ENCODE assay signal across 8 mouse cellular contexts in genomic region chr19:57610058-57610475, GRCm38 (mm10). TPM values are rescaled to one million over a fixed set of nuclear protein-coding genes. Genes with fewer than 3 reads are reported as not detected.
DNase-seq lines count a peak whose midpoint lies in the region; ATAC-seq and TF ChIP-seq lines count a peak whose summit lies in the region.

No protein-coding gene starts in this region.

- POLR2A ChIA-PET in Patski (lab: Charles Lee) = interaction anchor here (0.7 to 1.6 kb wide), 4 partner anchors 12 to 556 kb away, joined by 4 to 10 read pairs (median 6); no protein-coding TSS in a partner anchor

- no peak for DNase-seq in kidney, postnatal 36 days
- no peak for DNase-seq in Patski (ENCODE audit: low read depth, low spot score)
- DNase-seq in forebrain, embryonic 10.5 days (ENCODE audit: extremely low spot score, low spot score) = peak; percentile 71
- DNase-seq in B cell, adult 2 months = no peak
- no peak for DNase-seq in kidney, adult 18-20 months

- under 1% methylated on average over 21 of the region's 21 CpGs for WGBS in kidney, embryonic 15.5 days
- under 1% methylated on average over 21 of the region's 21 CpGs for WGBS in forebrain, embryonic 10.5 days
- under 1% methylated on average over 21 of the region's 21 CpGs for WGBS in limb, embryonic 12.5 days
- WGBS in midbrain, embryonic 16.5 days = under 1% methylated on average over 21 of the region's 21 CpGs

- H3K9me3 ChIP-seq in kidney, embryonic 15.5 days (replicated peaks) = no peaks in the 10 kb centered on the region
- H3K9me3 ChIP-seq in forebrain, embryonic 10.5 days = 0 out of 2 replicates have a peak, but pooled peaks cover 2% of the 10 kb centered on the region
- peaks cover 3% of the 10 kb centered on the region; the same call in 1 of the 2 replicates for H3K9me3 ChIP-seq in limb, embryonic 12.5 days
- no peaks in the 10 kb centered on the region for H3K9me3 ChIP-seq in midbrain, embryonic 16.5 days (replicated peaks; ENCODE audit: control insufficient read depth, low read length, poor library complexity, severe bottlenecking)

- H3K27me3 ChIP-seq in kidney, embryonic 15.5 days = no peaks in the 10 kb centered on the region
- no peaks in the 10 kb centered on the region for H3K27me3 ChIP-seq in Patski
- 0 out of 2 replicates have a peak, but pooled peaks cover 5% of the 10 kb centered on the region for H3K27me3 ChIP-seq in forebrain, embryonic 10.5 days (ENCODE audit: poor library complexity, severe bottlenecking)
- H3K27me3 ChIP-seq in limb, embryonic 12.5 days = no peaks in the 10 kb centered on the region
- H3K27me3 ChIP-seq in midbrain, embryonic 16.5 days (ENCODE audit: control insufficient read depth, insufficient read depth, low read depth, low read length) = no peaks in the 10 kb centered on the region

- peak overlapping the region; percentile 98 for H3K4me3 ChIP-seq in kidney, embryonic 15.5 days (replicated peaks)
- H3K4me3 ChIP-seq in forebrain, embryonic 10.5 days = peak overlapping the region; percentile 97
- H3K4me3 ChIP-seq in limb, embryonic 12.5 days (replicated peaks) = peak overlapping the region; percentile 95
- H3K4me3 ChIP-seq in midbrain, embryonic 16.5 days (ENCODE audit: low read depth, low read length) = peak overlapping the region; percentile 78

- peak overlapping the region; percentile 95 for H3K9ac ChIP-seq in kidney, embryonic 15.5 days
- peak overlapping the region; percentile 95 for H3K9ac ChIP-seq in limb, embryonic 12.5 days (replicated peaks)
- H3K9ac ChIP-seq in midbrain, embryonic 16.5 days (ENCODE audit: low read depth, low read length) = peak overlapping the region; percentile 80

- peak overlapping the region; percentile 99 for H3K27ac ChIP-seq in kidney, embryonic 15.5 days
- H3K27ac ChIP-seq in forebrain, embryonic 10.5 days = peak overlapping the region; percentile 99
- peak overlapping the region; percentile 98 for H3K27ac ChIP-seq in limb, embryonic 12.5 days
- H3K27ac ChIP-seq in midbrain, embryonic 16.5 days (ENCODE audit: low read length) = peak overlapping the region; percentile 98

- H3K4me2 ChIP-seq in kidney, embryonic 15.5 days = peak overlapping the region; percentile 96
- peak overlapping the region; percentile 98 for H3K4me2 ChIP-seq in limb, embryonic 12.5 days
- peak overlapping the region; percentile 74 for H3K4me2 ChIP-seq in midbrain, embryonic 16.5 days (ENCODE audit: low read length)

- in situ Hi-C loops in Patski (cut with MboI; ENCODE audit: low pct_unique_long_range_greater_than_20kb) = no loop called here

- CTCF ChIA-PET in Patski (lab: Charles Lee) = interaction anchor here (0.8 to 1.1 kb wide), 3 partner anchors 10 to 235 kb away, joined by 3 read pairs; no protein-coding TSS in a partner anchor

- peak; percentile 4; the same call in 1 of the 2 replicates for ATAC-seq in kidney, embryonic 15.5 days (replicated peaks; ENCODE audit: low FRiP score)
- peak; percentile 27 for ATAC-seq in Patski
- ATAC-seq in limb, embryonic 12.5 days (ENCODE audit: insufficient number of reproducible peaks, insufficient read depth, low FRiP score, low TSS enrichment, low read depth) = peak; percentile 13; the same call in 1 of the 2 replicates
- peak; percentile 54 for ATAC-seq in midbrain, embryonic 16.5 days

- no peak for TF ChIP-seq CTCF in Patski (IDR thresholded peaks at IDR 0.05)

- no peaks in the 10 kb centered on the region for H3K36me3 ChIP-seq in kidney, embryonic 15.5 days
- H3K36me3 ChIP-seq in forebrain, embryonic 10.5 days (replicated peaks) = no peaks in the 10 kb centered on the region
- no peaks in the 10 kb centered on the region for H3K36me3 ChIP-seq in limb, embryonic 12.5 days
- no peaks in the 10 kb centered on the region for H3K36me3 ChIP-seq in midbrain, embryonic 16.5 days (ENCODE audit: control insufficient read depth, insufficient read depth, low read length)

- H3K4me1 ChIP-seq in kidney, embryonic 15.5 days = peaks cover 10% of the 10 kb centered on the region
- peaks cover 43% of the 10 kb centered on the region for H3K4me1 ChIP-seq in forebrain, embryonic 10.5 days
- H3K4me1 ChIP-seq in limb, embryonic 12.5 days (replicated peaks) = peaks cover 42% of the 10 kb centered on the region
- peaks cover 19% of the 10 kb centered on the region for H3K4me1 ChIP-seq in midbrain, embryonic 16.5 days (ENCODE audit: control insufficient read depth, insufficient read depth, low read length)

RNA-seq across cellular contexts. Expression of gene Atrnl1, which starts 0.8 kb away (rescaled TPM):
- 9.2 and 9.7 TPM in 2 replicates for polyA plus RNA-seq in kidney, embryonic 15.5 days (2015; fragmentation: Nextera tagmentation; extraction: Ambion mirVana)
- 27.9 TPM for polyA plus RNA-seq in Patski (2021)
- 3.5 and 4.0 TPM in 2 replicates for polyA plus RNA-seq in forebrain, embryonic 10.5 days (2016; fragmentation: Nextera tagmentation; extraction: Ambion mirVana)
- 8.2 and 9.6 TPM in 2 replicates for polyA plus RNA-seq in limb, embryonic 12.5 days (2016; fragmentation: Nextera tagmentation; extraction: Ambion mirVana)
- polyA plus RNA-seq in midbrain, embryonic 16.5 days (2015; fragmentation: Nextera tagmentation; extraction: Ambion mirVana) = 8.1 and 8.3 TPM in 2 replicates

Comparison
In these comparisons a context has a peak if more than half of its experiments do, and no peak if none do; other contexts are left out.
1. ATAC-seq: peak in every context shown above with its lines; median percentile 54 in midbrain, embryonic 16.5 days; 27 in Patski; 13 in limb, embryonic 12.5 days; 4 in kidney, embryonic 15.5 days.